Mouse (Mus musculus): Measurements from ENCODE around the gene Hdac4. TPM values are rescaled to one million over a fixed set of nuclear protein-coding genes. Genes with fewer than 3 reads are reported as not detected.

The Hdac4 gene
- polyA plus RNA-seq, 1 experiment from 2014 or later: 14.2 TPM

GRCm38 (mm10) chr1:92057068-92057467, 138.4 kb downstream of the Hdac4 start:
- WGBS: 94% methylated on average over 3 of the region's 3 CpGs

GRCm38 (mm10) chr1:92055149-92055548, 140.3 kb downstream of the Hdac4 start:
- Histone ChIP-seq H3K9me3 (no peaks in the 10 kb centered on the region), H3K4me1 (peaks cover 53% of the 10 kb centered on the region), H3K36me3 (no peaks in the 10 kb centered on the region), H3K27ac (0 out of 2 replicates have a peak overlapping the region, but pooled peaks have one; percentile 17), H3K4me3 (no peak overlapping the region), H3K27me3 (ENCODE audit: insufficient read depth, poor library complexity, severe bottlenecking) (no peaks in the 10 kb centered on the region)
- WGBS: 12% methylated on average over 2 of the region's 2 CpGs
- no peak for DNase-seq (ENCODE audit: low spot score)

More at GRCm38 (mm10) chr1:92057068-92057467, 138.4 kb downstream of the Hdac4 start:
- Histone ChIP-seq H3K9me3 (no peaks in the 10 kb centered on the region), H3K36me3 (no peaks in the 10 kb centered on the region), H3K4me3 (no peak overlapping the region), H3K27ac (no peak overlapping the region), H3K27me3 (ENCODE audit: insufficient read depth, poor library complexity, severe bottlenecking) (no peaks in the 10 kb centered on the region), H3K4me1 (peaks cover 52% of the 10 kb centered on the region)
- no peak for DNase-seq (ENCODE audit: low spot score)

- peaks cover 62% of the 10 kb centered on the region for H3K4me1 ChIP-seq
- no peak for DNase-seq (ENCODE audit: low spot score)
- no peak overlapping the region for H3K4me3 ChIP-seq
- no peaks in the 10 kb centered on the region for H3K27me3 ChIP-seq (ENCODE audit: insufficient read depth, poor library complexity, severe bottlenecking)
- no peaks in the 10 kb centered on the region for H3K9me3 ChIP-seq
- 72% methylated on average over 4 of the region's 4 CpGs for WGBS
- no peaks in the 10 kb centered on the region for H3K36me3 ChIP-seq
- H3K27ac ChIP-seq: no peak overlapping the region
Observed at GRCm38 (mm10) chr1:92052190-92052589, 143.3 kb downstream of the Hdac4 start.

GRCm38 (mm10) chr1:92051489-92052062, 143.9 kb downstream of the Hdac4 start:
- H3K4me1 ChIP-seq: peaks cover 62% of the 10 kb centered on the region
- H3K4me3 ChIP-seq: no peak overlapping the region
- H3K27ac ChIP-seq: no peak overlapping the region
- no peaks in the 10 kb centered on the region for H3K27me3 ChIP-seq (ENCODE audit: insufficient read depth, poor library complexity, severe bottlenecking)
- no peaks in the 10 kb centered on the region for H3K9me3 ChIP-seq
- 90% methylated on average over 4 of the region's 4 CpGs for whole genome bisulfite sequencing
- no peak for DNase-seq (ENCODE audit: low spot score)
- H3K36me3 ChIP-seq: no peaks in the 10 kb centered on the region

GRCm38 (mm10) chr1:92050992-92051391, 144.5 kb downstream of the Hdac4 start:
- DNase-seq (ENCODE audit: low spot score): no peak
- Histone ChIP-seq H3K4me3 (no peak overlapping the region), H3K27me3 (ENCODE audit: insufficient read depth, poor library complexity, severe bottlenecking) (no peaks in the 10 kb centered on the region), H3K9me3 (no peaks in the 10 kb centered on the region), H3K36me3 (no peaks in the 10 kb centered on the region), H3K4me1 (peaks cover 63% of the 10 kb centered on the region), H3K27ac (no peak overlapping the region)

GRCm38 (mm10) chr1:92050566-92050965, 144.9 kb downstream of the Hdac4 start:
- DNase-seq (ENCODE audit: low spot score): no peak
- Histone ChIP-seq H3K4me3 (no peak overlapping the region), H3K4me1 (peaks cover 63% of the 10 kb centered on the region), H3K36me3 (no peaks in the 10 kb centered on the region), H3K27me3 (ENCODE audit: insufficient read depth, poor library complexity, severe bottlenecking) (no peaks in the 10 kb centered on the region), H3K27ac (no peak overlapping the region), H3K9me3 (no peaks in the 10 kb centered on the region)
- WGBS: 43% methylated on average over 3 of the region's 3 CpGs

- 81% methylated on average over 4 of the region's 4 CpGs for WGBS
- peaks cover 62% of the 10 kb centered on the region for H3K4me1 ChIP-seq
Observed at GRCm38 (mm10) chr1:92048415-92049354, 146.8 kb downstream of the Hdac4 start.

GRCm38 (mm10) chr1:92045671-92046070, 149.8 kb downstream of the Hdac4 start:
- Histone ChIP-seq H3K4me3 (no peak overlapping the region), H3K9me3 (no peaks in the 10 kb centered on the region), H3K27ac (no peak overlapping the region), H3K27me3 (ENCODE audit: insufficient read depth, poor library complexity, severe bottlenecking) (no peaks in the 10 kb centered on the region), H3K36me3 (no peaks in the 10 kb centered on the region), H3K4me1 (peaks cover 38% of the 10 kb centered on the region)
- WGBS: 87% methylated on average over 1 of the region's 1 CpGs
- no peak for DNase-seq (ENCODE audit: low spot score)

More at GRCm38 (mm10) chr1:92048415-92049354, 146.8 kb downstream of the Hdac4 start:
- no peaks in the 10 kb centered on the region for H3K9me3 ChIP-seq
- H3K4me3 ChIP-seq: no peak overlapping the region
- DNase-seq (ENCODE audit: low spot score): no peak
- no peak overlapping the region for H3K27ac ChIP-seq
- H3K27me3 ChIP-seq (ENCODE audit: insufficient read depth, poor library complexity, severe bottlenecking): no peaks in the 10 kb centered on the region
- no peaks in the 10 kb centered on the region for H3K36me3 ChIP-seq

- no peak for DNase-seq (ENCODE audit: low spot score)
- Histone ChIP-seq H3K4me3 (no peak overlapping the region), H3K27me3 (ENCODE audit: insufficient read depth, poor library complexity, severe bottlenecking) (no peaks in the 10 kb centered on the region), H3K9me3 (no peaks in the 10 kb centered on the region), H3K36me3 (no peaks in the 10 kb centered on the region), H3K4me1 (peaks cover 35% of the 10 kb centered on the region), H3K27ac (no peak overlapping the region)
- 83% methylated on average over 3 of the region's 3 CpGs for WGBS
Observed at GRCm38 (mm10) chr1:92044868-92045267, 150.6 kb downstream of the Hdac4 start.

- Histone ChIP-seq H3K4me1 (peaks cover 31% of the 10 kb centered on the region), H3K9me3 (no peaks in the 10 kb centered on the region), H3K36me3 (no peaks in the 10 kb centered on the region), H3K27me3 (ENCODE audit: insufficient read depth, poor library complexity, severe bottlenecking) (no peaks in the 10 kb centered on the region), H3K4me3 (no peak overlapping the region), H3K27ac (no peak overlapping the region)
- DNase-seq (ENCODE audit: low spot score): no peak
Observed at GRCm38 (mm10) chr1:92043989-92044388, 151.5 kb downstream of the Hdac4 start.

GRCm38 (mm10) chr1:92042126-92042525, 153.4 kb downstream of the Hdac4 start:
- no peaks in the 10 kb centered on the region for H3K27me3 ChIP-seq (ENCODE audit: insufficient read depth, poor library complexity, severe bottlenecking)
- WGBS: 41% methylated on average over 3 of the region's 3 CpGs

GRCm38 (mm10) chr1:92041290-92041689, 154.2 kb downstream of the Hdac4 start:
- DNase-seq (ENCODE audit: low spot score): no peak
- WGBS: 84% methylated on average over 3 of the region's 3 CpGs
- H3K27ac ChIP-seq: no peak overlapping the region
- H3K27me3 ChIP-seq (ENCODE audit: insufficient read depth, poor library complexity, severe bottlenecking): no peaks in the 10 kb centered on the region
- peaks cover 26% of the 10 kb centered on the region; the same call in 1 of the 2 replicates for H3K4me1 ChIP-seq
- H3K36me3 ChIP-seq: no peaks in the 10 kb centered on the region
- no peak overlapping the region for H3K4me3 ChIP-seq
- H3K9me3 ChIP-seq: no peaks in the 10 kb centered on the region

More at GRCm38 (mm10) chr1:92042126-92042525, 153.4 kb downstream of the Hdac4 start:
- Histone ChIP-seq H3K9me3 (no peaks in the 10 kb centered on the region), H3K4me1 (peaks cover 25% of the 10 kb centered on the region; the same call in 1 of the 2 replicates), H3K36me3 (no peaks in the 10 kb centered on the region), H3K4me3 (no peak overlapping the region), H3K27ac (no peak overlapping the region)
- DNase-seq (ENCODE audit: low spot score): no peak

GRCm38 (mm10) chr1:92038714-92039113, 156.8 kb downstream of the Hdac4 start:
- WGBS: 83% methylated on average over 1 of the region's 1 CpGs
- DNase-seq (ENCODE audit: low spot score): no peak
- peaks cover 3% of the 10 kb centered on the region; the same call in 1 of the 2 replicates for H3K36me3 ChIP-seq
- no peak overlapping the region for H3K4me3 ChIP-seq
- no peak overlapping the region for H3K27ac ChIP-seq
- H3K9me3 ChIP-seq: no peaks in the 10 kb centered on the region
- H3K4me1 ChIP-seq: peaks cover 22% of the 10 kb centered on the region
- H3K27me3 ChIP-seq (ENCODE audit: insufficient read depth, poor library complexity, severe bottlenecking): no peaks in the 10 kb centered on the region

Data from heart, embryonic 10.5 days (tissue).